ENCODE assay signal across 12 mouse cellular contexts in genomic region chr11:99366791-99367190, GRCm38 (mm10). TPM values are rescaled to one million over a fixed set of nuclear protein-coding genes. Genes with fewer than 3 reads are reported as not detected.
DNase-seq lines count a peak whose midpoint lies in the region; ATAC-seq and TF ChIP-seq lines count a peak whose summit lies in the region.
"Had no signal": no experiment of that assay in that cellular context is flagged by ENCODE, and none has a peak within 500 bp of the region (broad histone marks: within the 10 kb centered on the region; RNA-seq: fewer than 3 reads in every experiment).

No protein-coding gene starts in this region.

- H3K9me3 ChIP-seq in kidney, embryonic 16.5 days (ENCODE audit: low read length), result no peaks in the 10 kb centered on the region
- H3K9me3 ChIP-seq in ES-Bruce4 (replicated peaks; ENCODE audit: control insufficient read depth, insufficient read depth, low read length, poor library complexity, severe bottlenecking), result no peaks in the 10 kb centered on the region
- H3K9me3 ChIP-seq: midbrain, embryonic 13.5 days had no signal

- no peak for TF ChIP-seq EP300 in ES-Bruce4 (IDR thresholded peaks at IDR 0.05; ENCODE audit: insufficient read depth, low read depth, low read length)

- no peaks in the 10 kb centered on the region for H3K4me1 ChIP-seq in kidney, embryonic 16.5 days (ENCODE audit: insufficient read depth, low read length)
- H3K4me1 ChIP-seq in ES-Bruce4 (ENCODE audit: control insufficient read depth, insufficient read depth, low read length), result no peaks in the 10 kb centered on the region
- H3K4me1 ChIP-seq: midbrain, embryonic 13.5 days had no signal

- TF ChIP-seq CTCF in ES-Bruce4 (IDR thresholded peaks at IDR 0.05; ENCODE audit: low read depth, low read length), result peak; percentile 24

- no peak overlapping the region for H3K27ac ChIP-seq in kidney, embryonic 16.5 days (ENCODE audit: low read length)
- no peak overlapping the region for H3K27ac ChIP-seq in ES-Bruce4 (ENCODE audit: insufficient read depth, low read length)
- H3K27ac ChIP-seq: midbrain, embryonic 13.5 days had no signal

- no peak overlapping the region for H3K4me3 ChIP-seq in kidney, embryonic 16.5 days (ENCODE audit: low read length)
- no peak overlapping the region for H3K4me3 ChIP-seq in ES-Bruce4 (ENCODE audit: low read depth, low read length)
- H3K4me3 ChIP-seq: midbrain, embryonic 13.5 days had no signal

- 42% methylated on average over 10 of the region's 10 CpGs for WGBS in kidney, embryonic 16.5 days

- no peaks in the 10 kb centered on the region for H3K36me3 ChIP-seq in kidney, embryonic 16.5 days (ENCODE audit: insufficient read depth, low read length)
- no peaks in the 10 kb centered on the region for H3K36me3 ChIP-seq in ES-Bruce4 (ENCODE audit: control insufficient read depth, insufficient read depth, low read length, poor library complexity, severe bottlenecking)
- H3K36me3 ChIP-seq: midbrain, embryonic 13.5 days had no signal

- TF ChIP-seq POLR2A in ES-Bruce4 (IDR thresholded peaks at IDR 0.05; ENCODE audit: insufficient read depth, low read length), result no peak

- no peak overlapping the region for H3K4me2 ChIP-seq in kidney, embryonic 16.5 days (replicated peaks; ENCODE audit: low read depth, low read length)
- H3K4me2 ChIP-seq: midbrain, embryonic 13.5 days had no signal

- no peaks in the 10 kb centered on the region for H3K27me3 ChIP-seq in kidney, embryonic 16.5 days (ENCODE audit: insufficient read depth, low read length)
- no peaks in the 10 kb centered on the region for H3K27me3 ChIP-seq in ES-Bruce4 (ENCODE audit: control insufficient read depth, insufficient read depth, low read length, poor library complexity, severe bottlenecking)
- H3K27me3 ChIP-seq: midbrain, embryonic 13.5 days had no signal

- peak; percentile 45 for DNase-seq in adrenal gland, postnatal 10 days
- no peak for DNase-seq in adrenal gland, adult 18-20 months (ENCODE audit: low spot score in 2 of 2)
- peak; percentile 26 for DNase-seq in kidney, adult 18-20 months
- DNase-seq in lung, postnatal 10 days, result peak; percentile 22
- no peak for DNase-seq in layer of hippocampus, adult 11-12 months (ENCODE audit: low spot score)
- no peak for DNase-seq in urinary bladder, adult 2 months (ENCODE audit: low spot score)
- DNase-seq: right cerebral cortex, adult 18-20 months had no signal

- H3K9ac ChIP-seq in kidney, embryonic 16.5 days (replicated peaks; ENCODE audit: low read length), result no peak overlapping the region
- H3K9ac ChIP-seq in ES-Bruce4 (ENCODE audit: low read depth, poor library complexity, severe bottlenecking), result no peak overlapping the region
- H3K9ac ChIP-seq: midbrain, embryonic 13.5 days had no signal

- no peak for ATAC-seq in kidney, embryonic 16.5 days (ENCODE audit: low FRiP score, low TSS enrichment)
- ATAC-seq: midbrain, embryonic 13.5 days had no signal

RNA-seq across cellular contexts. Expression of gene Krt28, which starts 7.9 kb away (rescaled TPM):
- under 1 TPM in 1 of 2 experiments, not detected in 1; 0.21 TPM for total RNA-seq in adrenal gland, postnatal 10 days (2021)
- not detected for total RNA-seq in adrenal gland, adult 18-20 months (2021)
- polyA plus RNA-seq in kidney, embryonic 16.5 days (2015; fragmentation: Nextera tagmentation; extraction: Ambion mirVana), result 0.12 and 0.35 TPM in 2 replicates
- not detected in 2 replicates for polyA plus RNA-seq in ES-Bruce4 (2011; ENCODE audit: insufficient read depth, insufficient read length, low read depth, missing spikeins)
- polyA plus RNA-seq in urinary bladder, adult 2 months (2012; rRNA removed), result not detected in 2 replicates
- polyA plus RNA-seq: heart, embryonic 16.5 days had no signal

RNA-seq across cellular contexts. Expression of gene Krt27, which starts 15.9 kb away (rescaled TPM):
- not detected for total RNA-seq in adrenal gland, postnatal 10 days (2021)
- total RNA-seq in adrenal gland, adult 18-20 months (2021), result not detected
- not detected in 2 replicates for polyA plus RNA-seq in kidney, embryonic 16.5 days (2015; fragmentation: Nextera tagmentation; extraction: Ambion mirVana)
- polyA plus RNA-seq in ES-Bruce4 (2011; ENCODE audit: insufficient read depth, insufficient read length, low read depth, missing spikeins), result not detected in 2 replicates
- not detected in 2 replicates for polyA plus RNA-seq in urinary bladder, adult 2 months (2012; rRNA removed)
- total RNA-seq: left cerebral cortex, postnatal 14 days had no signal
- polyA plus RNA-seq: heart, embryonic 16.5 days; midbrain, embryonic 13.5 days had no signal

RNA-seq across cellular contexts. Expression of gene Krt10, which starts 22.4 kb away (rescaled TPM):
- 1 to 10 TPM; 7.0 to 8.2 TPM for total RNA-seq in adrenal gland, postnatal 10 days (2021)
- total RNA-seq in adrenal gland, adult 18-20 months (2021), result 1 to 10 TPM; 3.4 to 5.9 TPM
- 18.4 and 20.7 TPM in 2 replicates for polyA plus RNA-seq in kidney, embryonic 16.5 days (2015; fragmentation: Nextera tagmentation; extraction: Ambion mirVana)
- polyA plus RNA-seq in ES-Bruce4 (2011; ENCODE audit: insufficient read depth, insufficient read length, low read depth, missing spikeins), result 4.1 and 7.1 TPM in 2 replicates
- 9.1 and 11.0 TPM in 2 replicates for polyA plus RNA-seq in urinary bladder, adult 2 months (2012; rRNA removed)

RNA-seq across cellular contexts. Expression of gene Krt26, which starts 29.0 kb away (rescaled TPM):
- total RNA-seq in adrenal gland, postnatal 10 days (2021), result not detected
- not detected for total RNA-seq in adrenal gland, adult 18-20 months (2021)
- not detected in 2 replicates for polyA plus RNA-seq in kidney, embryonic 16.5 days (2015; fragmentation: Nextera tagmentation; extraction: Ambion mirVana)
- not detected in 2 replicates for polyA plus RNA-seq in ES-Bruce4 (2011; ENCODE audit: insufficient read depth, insufficient read length, low read depth, missing spikeins)
- not detected in 2 replicates for polyA plus RNA-seq in urinary bladder, adult 2 months (2012; rRNA removed)
- polyA plus RNA-seq: heart, embryonic 16.5 days had no signal

RNA-seq across cellular contexts. Expression of gene Krt25, which starts 44.0 kb away (rescaled TPM):
- total RNA-seq in adrenal gland, postnatal 10 days (2021), result under 1 TPM in 1 of 2 experiments, not detected in 1; 0.18 TPM
- not detected for total RNA-seq in adrenal gland, adult 18-20 months (2021)
- polyA plus RNA-seq in kidney, embryonic 16.5 days (2015; fragmentation: Nextera tagmentation; extraction: Ambion mirVana), result not detected in 2 replicates
- not detected in 2 replicates for polyA plus RNA-seq in ES-Bruce4 (2011; ENCODE audit: insufficient read depth, insufficient read length, low read depth, missing spikeins)
- not detected in 2 replicates for polyA plus RNA-seq in urinary bladder, adult 2 months (2012; rRNA removed)
- total RNA-seq: left cerebral cortex, postnatal 14 days had no signal
- polyA plus RNA-seq: midbrain, embryonic 13.5 days had no signal

Comparison
In these comparisons a context has a peak if more than half of its experiments do, and no peak if none do; other contexts are left out.
1. DNase-seq: peak in adrenal gland, postnatal 10 days (single experiment), kidney, adult 18-20 months (single experiment) and lung, postnatal 10 days (single experiment); none in adrenal gland, adult 18-20 months (0 of 2), layer of hippocampus, adult 11-12 months (single experiment) and urinary bladder, adult 2 months (single experiment).